Comparison of ENCODE assay signal across 8 mouse cellular contexts in genomic region chr13:17805614-17805975, GRCm38 (mm10). TPM values are rescaled to one million over a fixed set of nuclear protein-coding genes. Genes with fewer than 3 reads are reported as not detected.
DNase-seq lines count a peak whose midpoint lies in the region; ATAC-seq and TF ChIP-seq lines count a peak whose summit lies in the region.

No protein-coding gene starts in this region.

- no peak for TF ChIP-seq POLR2A in MEL (IDR thresholded peaks at IDR 0.05; ENCODE audit: control insufficient read depth in 1 of 2, insufficient read depth in 1 of 2, low read depth in 1 of 2, low read length in 2 of 2, poor library complexity in 1 of 2)

- 0 out of 2 replicates have a peak, but pooled peaks cover 3% of the 10 kb centered on the region for H3K4me1 ChIP-seq in heart, postnatal 0 days (ENCODE audit: control insufficient read depth, insufficient read depth)
- no peaks in the 10 kb centered on the region for H3K4me1 ChIP-seq in MEL (ENCODE audit: control insufficient read depth in 1 of 2, insufficient read depth in 2 of 2, low read length in 2 of 2)
- no peaks in the 10 kb centered on the region for H3K4me1 ChIP-seq in hindbrain, embryonic 11.5 days (replicated peaks; ENCODE audit: control insufficient read depth, insufficient read depth, low read length)
- peaks cover 4% of the 10 kb centered on the region for H3K4me1 ChIP-seq in midbrain, embryonic 11.5 days (ENCODE audit: control insufficient read depth, insufficient read depth, low read length)

- peak; percentile 27 for ATAC-seq in heart, postnatal 0 days (ENCODE audit: insufficient read depth, low read depth)
- ATAC-seq in hindbrain, embryonic 11.5 days (ENCODE audit: low FRiP score) = peak; percentile 18; the same call in 1 of the 2 replicates
- ATAC-seq in midbrain, embryonic 11.5 days (ENCODE audit: low FRiP score) = no peak

- peak; percentile 39; the same call in 1 of the 2 replicates for TF ChIP-seq EP300 in heart, postnatal 0 days (IDR thresholded peaks at IDR 0.05; ENCODE audit: low read depth)
- no peak for TF ChIP-seq EP300 in MEL (IDR thresholded peaks at IDR 0.05; ENCODE audit: low read depth in 1 of 2, low read length in 2 of 2)

- H3K9ac ChIP-seq in heart, postnatal 0 days (replicated peaks; ENCODE audit: low read depth, low read length) = peak overlapping the region; percentile 60; the same call in 1 of the 2 replicates
- peak overlapping the region; percentile 77 for H3K9ac ChIP-seq in MEL (ENCODE audit: control insufficient read depth, low read depth, low read length, poor library complexity, severe bottlenecking)
- H3K9ac ChIP-seq in hindbrain, embryonic 11.5 days (ENCODE audit: low read depth, low read length) = peak overlapping the region; percentile 70
- peak overlapping the region; percentile 77 for H3K9ac ChIP-seq in midbrain, embryonic 11.5 days (ENCODE audit: low read length)

- peaks cover 36% of the 10 kb centered on the region for H3K79me2 ChIP-seq in MEL (ENCODE audit: control insufficient read depth, insufficient read depth, low read length, poor library complexity)

- TF ChIP-seq RAD21 in MEL (IDR thresholded peaks at IDR 0.05; ENCODE audit: low read depth, low read length) = no peak

- WGBS in heart, postnatal 0 days = under 1% methylated on average over 14 of the region's 14 CpGs
- 1% methylated on average over 14 of the region's 14 CpGs for WGBS in hindbrain, embryonic 11.5 days
- WGBS in midbrain, embryonic 11.5 days = under 1% methylated on average over 14 of the region's 14 CpGs

- H3K27ac ChIP-seq in heart, postnatal 0 days (ENCODE audit: low read depth) = peak overlapping the region; percentile 99
- peak overlapping the region; percentile 71 for H3K27ac ChIP-seq in MEL (ENCODE audit: control insufficient read depth, low read depth, low read length)
- peak overlapping the region; percentile 97 for H3K27ac ChIP-seq in hindbrain, embryonic 11.5 days (ENCODE audit: low read depth, low read length)
- peak overlapping the region; percentile 80 for H3K27ac ChIP-seq in midbrain, embryonic 11.5 days (ENCODE audit: low read depth, low read length)

- no peaks in the 10 kb centered on the region for H3K27me3 ChIP-seq in heart, postnatal 0 days (ENCODE audit: control insufficient read depth, insufficient read depth, low read length)
- peaks cover 0 to 1% of the 10 kb centered on the region in 2 experiments; a peak in 2 of 4 replicates for H3K27me3 ChIP-seq in MEL (ENCODE audit: control insufficient read depth in 1 of 2, insufficient read depth in 2 of 2, low read length in 2 of 2)
- H3K27me3 ChIP-seq in hindbrain, embryonic 11.5 days (ENCODE audit: control insufficient read depth, insufficient read depth, low read length) = no peaks in the 10 kb centered on the region
- H3K27me3 ChIP-seq in midbrain, embryonic 11.5 days (ENCODE audit: control insufficient read depth, insufficient read depth, low read length) = no peaks in the 10 kb centered on the region

- H3K36me3 ChIP-seq in heart, postnatal 0 days (replicated peaks; ENCODE audit: control insufficient read depth, insufficient read depth, low read length) = no peaks in the 10 kb centered on the region
- peaks cover 2 to 16% of the 10 kb centered on the region in 2 experiments; a peak in 3 of 4 replicates for H3K36me3 ChIP-seq in MEL (ENCODE audit: control insufficient read depth in 1 of 2, insufficient read depth in 2 of 2, low read length in 2 of 2)
- H3K36me3 ChIP-seq in hindbrain, embryonic 11.5 days (ENCODE audit: control insufficient read depth, insufficient read depth, low read length) = no peaks in the 10 kb centered on the region
- no peaks in the 10 kb centered on the region for H3K36me3 ChIP-seq in midbrain, embryonic 11.5 days (ENCODE audit: control insufficient read depth, insufficient read depth, low read length)

- peak overlapping the region; percentile 97 for H3K4me2 ChIP-seq in heart, postnatal 0 days (ENCODE audit: low read depth, low read length)
- peak overlapping the region; percentile 65 for H3K4me2 ChIP-seq in hindbrain, embryonic 11.5 days (replicated peaks; ENCODE audit: low read depth, low read length)
- peak overlapping the region; percentile 59 for H3K4me2 ChIP-seq in midbrain, embryonic 11.5 days

- peak overlapping the region; percentile 86 for H3K4me3 ChIP-seq in heart, postnatal 0 days (ENCODE audit: low read depth, low read length)
- peak overlapping the region; percentile 69 to 91 for H3K4me3 ChIP-seq in MEL (ENCODE audit: control insufficient read depth in 1 of 2, insufficient read depth in 1 of 2, low read depth in 2 of 2, low read length in 2 of 2)
- peak overlapping the region; percentile 99 for H3K4me3 ChIP-seq in hindbrain, embryonic 11.5 days (ENCODE audit: low read depth, low read length)
- peak overlapping the region; percentile 98 for H3K4me3 ChIP-seq in midbrain, embryonic 11.5 days (ENCODE audit: low read depth, low read length)

- intact Hi-C loops in heart, postnatal 36 days (cut with DNase I) = no loop called here
- intact Hi-C loops in left cerebral cortex, postnatal 14 days (cut with DNase I) = no loop called here

- no peak for TF ChIP-seq CTCF in heart, postnatal 0 days (IDR thresholded peaks at IDR 0.05; ENCODE audit: low read depth)
- no peak for TF ChIP-seq CTCF in MEL (IDR thresholded peaks at IDR 0.05 in 2 of 3, conservative IDR thresholded peaks at IDR 0.05 in 1 of 3; ENCODE audit: control insufficient read depth in 1 of 3, insufficient read depth in 1 of 3, low read depth in 2 of 3, low read length in 3 of 3, poor library complexity in 1 of 3, severe bottlenecking in 1 of 3)

- H3K9me3 ChIP-seq in heart, postnatal 0 days (replicated peaks; ENCODE audit: control insufficient read depth, low read length) = no peaks in the 10 kb centered on the region
- no peaks in the 10 kb centered on the region for H3K9me3 ChIP-seq in MEL (replicated peaks; ENCODE audit: insufficient read depth, low read length)
- H3K9me3 ChIP-seq in hindbrain, embryonic 11.5 days (ENCODE audit: control insufficient read depth, low read length) = no peaks in the 10 kb centered on the region
- no peaks in the 10 kb centered on the region for H3K9me3 ChIP-seq in midbrain, embryonic 11.5 days (ENCODE audit: control insufficient read depth, low read length)

- DNase-seq in heart, postnatal 0 days (ENCODE audit: low spot score) = no peak
- DNase-seq in heart, postnatal 36 days = no peak
- no peak for DNase-seq in MEL (ENCODE audit: low read depth, low spot score)
- no peak for DNase-seq in hindbrain, embryonic 11.5 days (ENCODE audit: low spot score)
- DNase-seq in midbrain, embryonic 11.5 days (ENCODE audit: low spot score, missing footprints) = no peak
- no peak for DNase-seq in urinary bladder, postnatal 36 days (ENCODE audit: low spot score in 2 of 2)
- no peak for DNase-seq in thymus, postnatal 36 days
- no peak for DNase-seq in left cerebral cortex, postnatal 14 days (ENCODE audit: low spot score in 2 of 2)

TF ChIP-seq in MEL, 35 proteins besides CTCF, POLR2A, EP300 and RAD21:
- TF ChIP-seq TBP (IDR thresholded peaks at IDR 0.05; ENCODE audit: low read depth, low read length) (peak; percentile 96), JUND (IDR thresholded peaks at IDR 0.05; ENCODE audit: low read depth, low read length) (no peak), MYB (IDR thresholded peaks at IDR 0.05; ENCODE audit: low read depth, low read length) (no peak), MAZ (IDR thresholded peaks at IDR 0.05; ENCODE audit: low read depth, low read length) (no peak), RCOR1 (IDR thresholded peaks at IDR 0.05; ENCODE audit: low read depth, low read length) (no peak; the same call in 1 of the 2 replicates), ETS1 (IDR thresholded peaks at IDR 0.05; ENCODE audit: low read depth, low read length) (no peak), POLR2AphosphoS2 (IDR thresholded peaks at IDR 0.05; ENCODE audit: low read length) (0 out of 2 replicates have a peak, but pooled peaks have one; percentile 8), TAL1 (IDR thresholded peaks at IDR 0.05; ENCODE audit: low read length) (no peak), MYC (IDR thresholded peaks at IDR 0.05; ENCODE audit: low read depth, low read length) (peak; percentile 0; the same call in 1 of the 2 replicates)
TF ChIP-seq in MEL: peak in this region for 3.

RNA-seq across cellular contexts. Expression of gene Cdk13, which starts 0.7 kb away (rescaled TPM):
- total RNA-seq in heart, postnatal 0 days (2014; rRNA removed; ENCODE audit: low replicate concordance) = 55.0 and 74.7 TPM in 2 replicates
- 7.8 and 7.9 TPM in 2 replicates for polyA plus RNA-seq in heart, postnatal 0 days (2015; fragmentation: Nextera tagmentation; extraction: Ambion mirVana)
- total RNA-seq in heart, postnatal 36 days (2021) = 10 to 100 TPM; 25.2 to 28.1 TPM
- total RNA-seq in MEL (2012; rRNA removed) = 27.2 and 28.7 TPM in 2 replicates
- polyA plus RNA-seq in MEL (2012; ENCODE audit: insufficient read depth in 1 of 2, insufficient read length in 2 of 2, low read depth in 1 of 2, low replicate concordance in 2 of 2, missing spikeins in 1 of 2) = 10 to 100 TPM in 1 of 2 experiments, not detected in 1; 43.7 TPM
- polyA plus RNA-seq in hindbrain, embryonic 11.5 days (2014; fragmentation: Nextera tagmentation; extraction: Ambion mirVana) = 19.4 and 27.5 TPM in 2 replicates
- 15.8 and 17.1 TPM in 2 replicates for polyA plus RNA-seq in midbrain, embryonic 11.5 days (2014; fragmentation: Nextera tagmentation; extraction: Ambion mirVana)
- 10 to 100 TPM; 49.5 to 51.1 TPM for total RNA-seq in left cerebral cortex, postnatal 14 days (2021)
